Mouse (Mus musculus): ENCODE measurements around the gene Fgr. TPM values are rescaled to one million over a fixed set of nuclear protein-coding genes. Genes with fewer than 3 reads are reported as not detected.

Gene Fgr
- polyA plus RNA-seq, 3 experiments from 2014 or later, result 1.9 to 6.6 (median 3.3) TPM

GRCm38 (mm10) chr4:133015710-133016651, 42.1 kb downstream of the Fgr start:
- no peak for ATAC-seq

- no peak for ATAC-seq
Observed at GRCm38 (mm10) chr4:133016677-133017415, 43.0 kb downstream of the Fgr start.

DNA sequence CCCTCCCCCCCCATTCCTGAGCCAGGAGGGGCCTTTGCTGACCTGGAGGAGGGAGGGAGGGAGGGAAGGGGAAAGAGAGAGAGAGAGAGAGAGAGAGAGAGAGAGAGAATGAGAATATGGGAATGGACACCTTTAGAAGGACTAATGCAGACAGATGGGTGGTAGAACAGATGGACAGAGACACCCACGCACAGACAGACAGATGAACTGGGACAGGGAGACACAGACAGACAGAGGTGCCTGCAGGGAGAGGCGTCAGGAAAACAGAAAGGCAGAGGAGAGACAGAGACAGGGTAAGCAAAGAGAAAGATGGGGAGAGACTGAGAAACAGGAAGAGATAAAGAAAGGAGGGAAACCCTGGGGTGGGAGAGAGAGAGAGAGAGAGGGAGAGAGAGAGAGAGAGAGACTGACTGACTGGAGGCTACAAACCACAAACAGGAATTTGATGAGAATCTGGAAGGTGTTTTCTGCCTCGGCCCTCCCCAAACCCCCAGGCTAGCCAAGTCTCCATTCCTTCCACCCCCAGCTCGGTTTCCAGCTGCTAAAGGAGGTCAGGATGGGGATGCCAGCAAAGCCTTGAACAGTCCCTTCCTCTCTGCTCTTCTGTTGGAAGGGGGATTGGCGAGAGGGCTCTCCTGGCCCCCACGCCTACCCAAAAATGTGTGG, 43.8 kb downstream of the Fgr start:
- no peak for ATAC-seq

DNA sequence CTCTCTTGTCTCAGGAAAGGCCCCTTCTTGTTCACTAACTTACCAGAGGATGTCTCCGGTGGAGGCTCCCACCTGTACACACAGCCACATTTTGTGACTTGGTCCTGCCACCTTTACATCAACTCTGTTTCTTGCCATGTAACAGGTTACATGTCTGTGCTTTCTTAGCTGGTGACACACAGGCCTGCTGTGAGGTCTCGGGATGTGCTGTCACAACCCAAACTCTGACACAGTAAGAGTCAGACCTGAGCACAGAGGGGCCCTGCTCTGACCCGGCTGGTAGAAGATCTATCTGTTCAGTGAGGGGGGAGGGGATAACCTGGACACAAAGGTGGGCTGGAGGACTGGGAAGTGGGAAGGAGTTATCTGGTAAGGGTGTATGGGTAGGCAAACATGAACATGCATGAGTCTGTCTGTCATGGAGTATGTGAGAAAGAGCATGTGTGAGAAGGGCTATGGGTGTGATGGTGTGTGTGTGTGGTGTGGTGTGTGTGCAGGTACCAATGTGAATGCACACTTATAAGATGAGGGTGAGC, 44.4 kb downstream of the Fgr start:
- no peak for ATAC-seq

GRCm38 (mm10) chr4:133020721-133021120, 46.8 kb downstream of the Fgr start:
- no peak for ATAC-seq

- no peak for ATAC-seq
Observed at GRCm38 (mm10) chr4:133021181-133021671, 47.3 kb downstream of the Fgr start.

GRCm38 (mm10) chr4:133022217-133022616, 48.3 kb downstream of the Fgr start:
- ATAC-seq, result no peak

DNA sequence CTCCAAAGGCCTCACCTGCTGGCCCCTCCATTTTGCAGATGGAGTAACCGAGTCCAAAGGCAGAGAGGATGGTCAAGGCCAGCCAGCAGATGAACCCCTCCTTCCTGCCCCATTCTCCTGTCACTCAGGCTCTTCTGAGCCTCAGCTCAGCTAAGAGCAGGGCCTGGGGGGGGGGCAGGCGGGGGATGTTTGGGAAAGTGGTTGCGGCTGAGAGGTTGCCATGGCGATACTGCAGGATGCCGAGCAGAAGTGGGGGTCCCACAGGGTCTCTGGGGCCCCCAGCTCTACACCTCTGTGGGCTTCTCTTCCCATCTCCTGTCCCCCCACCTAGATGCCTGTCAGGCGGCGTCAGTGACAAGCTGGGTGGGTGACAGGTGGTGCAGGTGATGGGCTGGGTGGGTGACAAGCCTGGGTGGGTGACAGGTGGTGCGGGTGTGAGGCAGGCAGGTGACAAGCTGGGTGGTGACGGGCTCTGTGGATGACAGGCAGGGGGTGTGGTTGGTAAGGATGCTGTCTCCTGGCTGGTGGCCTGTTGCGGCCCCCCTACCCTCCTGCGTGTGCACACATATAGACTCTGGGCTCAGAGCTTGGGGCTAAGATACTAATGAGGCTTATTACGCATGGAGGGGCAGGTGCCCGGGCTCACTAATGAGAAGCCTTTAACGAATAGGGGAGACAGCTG, 49.2 kb downstream of the Fgr start:
- ATAC-seq, result no peak

GRCm38 (mm10) chr4:133023636-133024035, 49.7 kb downstream of the Fgr start:
- ATAC-seq, result no peak

DNA sequence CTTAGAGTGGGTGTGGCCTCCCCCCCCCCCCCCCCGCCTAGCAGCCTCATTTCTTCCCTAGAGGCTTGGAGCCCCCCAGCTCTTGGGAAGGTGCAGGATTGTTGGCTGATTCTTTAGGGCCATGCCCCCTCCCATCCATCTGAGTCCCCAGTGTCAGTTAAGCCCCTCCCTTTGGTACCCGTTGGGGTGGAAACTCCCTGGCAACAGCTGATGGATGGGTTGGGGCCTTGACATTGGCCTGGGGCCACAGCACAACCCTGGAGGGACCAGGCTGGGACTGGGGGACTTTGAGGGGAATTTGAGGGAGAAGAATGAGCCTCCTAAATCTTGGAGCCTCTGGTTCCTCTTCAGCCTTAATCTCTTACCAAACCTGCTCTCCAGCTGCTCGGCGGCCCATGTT, 50.5 kb downstream of the Fgr start:
- ATAC-seq, result no peak

GRCm38 (mm10) chr4:133024969-133025685, 51.2 kb downstream of the Fgr start:
- no peak for ATAC-seq

GRCm38 (mm10) chr4:133026272-133026671, 52.4 kb downstream of the Fgr start:
- ATAC-seq, result no peak

DNA sequence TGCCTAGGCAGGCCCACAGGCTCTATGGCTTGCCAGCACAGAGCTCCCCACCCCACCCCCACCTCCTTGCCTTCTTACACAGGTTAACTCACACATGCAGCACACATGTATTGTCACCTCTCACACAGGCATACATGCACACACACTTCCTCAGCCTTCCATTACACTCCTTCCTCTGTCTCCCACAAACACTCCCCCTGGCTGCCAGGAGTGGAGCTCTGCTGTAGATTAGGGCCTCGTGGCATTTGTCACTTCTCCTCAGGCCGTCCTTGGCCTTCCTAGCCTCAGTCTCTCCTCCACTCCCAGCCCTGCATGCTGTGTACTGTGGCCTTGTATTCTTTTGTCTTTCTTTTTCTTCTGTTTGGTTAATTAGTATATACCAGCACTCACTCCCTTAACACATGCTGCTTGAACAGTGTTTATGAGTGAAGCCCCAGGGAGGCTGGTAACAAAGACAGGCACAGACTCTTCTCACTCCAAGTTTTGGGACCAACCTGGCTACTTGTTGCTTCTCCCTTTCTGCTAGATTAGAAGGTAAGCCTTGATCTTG, 53.0 kb downstream of the Fgr start:
- ATAC-seq, result no peak

DNA sequence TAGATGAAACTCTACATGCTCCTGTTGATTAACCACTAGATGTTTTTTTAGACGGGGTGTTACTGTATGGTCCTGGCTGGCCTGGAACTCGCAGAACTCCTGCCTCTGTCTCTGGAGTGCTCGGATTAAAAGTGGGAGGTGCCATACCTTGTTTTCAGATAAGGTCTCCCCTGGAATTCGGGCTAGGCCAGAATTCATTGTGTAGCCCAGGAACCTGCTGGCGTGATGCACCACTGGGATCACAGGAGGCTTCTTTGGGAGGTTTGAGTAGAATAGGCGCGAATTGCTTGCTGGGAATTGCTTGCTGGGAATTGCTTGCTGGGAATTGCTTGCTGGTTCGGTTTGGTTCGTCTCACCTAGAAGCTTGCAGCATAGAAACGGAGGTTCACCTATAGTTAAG, 53.8 kb downstream of the Fgr start:
- no peak for ATAC-seq

GRCm38 (mm10) chr4:133028193-133028592, 54.3 kb downstream of the Fgr start:
- no peak for ATAC-seq

DNA sequence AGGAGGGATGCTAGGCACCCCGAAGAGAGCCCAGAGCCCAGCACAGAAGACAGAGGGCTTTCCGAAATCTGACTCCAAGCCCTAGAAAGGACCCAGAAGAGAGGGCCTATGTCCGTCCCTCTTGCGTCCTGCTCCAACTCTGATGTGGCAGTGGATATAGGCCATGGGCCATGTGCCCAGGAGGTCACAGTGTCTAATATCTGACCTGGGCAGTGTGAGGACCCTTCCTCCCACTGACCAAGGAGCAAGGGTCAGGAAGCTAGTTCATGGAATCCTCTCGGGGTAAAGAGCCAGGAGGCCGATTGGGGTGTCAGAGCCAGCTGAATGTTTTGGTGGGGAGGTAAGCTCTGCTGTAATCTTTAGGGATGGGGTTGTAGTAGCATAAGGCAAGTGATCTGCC, 55.0 kb downstream of the Fgr start:
- no peak for ATAC-seq

- no peak for ATAC-seq
Observed at GRCm38 (mm10) chr4:133032410-133033095, 58.7 kb downstream of the Fgr start.

- ATAC-seq, result no peak
Observed at GRCm38 (mm10) chr4:133034478-133034877, 60.6 kb downstream of the Fgr start.

GRCm38 (mm10) chr4:133035446-133035845, 61.6 kb downstream of the Fgr start:
- ATAC-seq, result no peak

- ATAC-seq, result no peak
Observed at GRCm38 (mm10) chr4:133035946-133036345, 62.1 kb downstream of the Fgr start.

GRCm38 (mm10) chr4:133037293-133037692, 63.4 kb downstream of the Fgr start:
- ATAC-seq, result no peak
